Comparison of ENCODE assay signal across 7 mouse cellular contexts in genomic region chr2:148872860-148873259, GRCm38 (mm10). TPM values are rescaled to one million over a fixed set of nuclear protein-coding genes. Genes with fewer than 3 reads are reported as not detected.
DNase-seq lines count a peak whose midpoint lies in the region; ATAC-seq and TF ChIP-seq lines count a peak whose summit lies in the region.

No protein-coding gene starts in this region.

- H3K27ac ChIP-seq in bone marrow, adult 2 months (ENCODE audit: control insufficient read depth, insufficient read depth, low read depth, low read length, poor library complexity): no peak overlapping the region
- peak overlapping the region; percentile 95 for H3K27ac ChIP-seq in heart, embryonic 16.5 days (ENCODE audit: low read length)

- TF ChIP-seq POLR2A in bone marrow, adult 2 months (IDR thresholded peaks at IDR 0.05; ENCODE audit: borderline replicate concordance, control insufficient read depth, low read depth, low read length): no peak

- no peaks in the 10 kb centered on the region for H3K27me3 ChIP-seq in E14TG2a.4 (ENCODE audit: insufficient read depth, low read length)
- H3K27me3 ChIP-seq in heart, embryonic 16.5 days (ENCODE audit: control insufficient read depth, insufficient read depth, low read length): no peaks in the 10 kb centered on the region

- peak; percentile 28 for DNase-seq in lung, postnatal 14 days
- no peak for DNase-seq in c-Kit-positive CD71-positive TER-119-positive erythroid progenitor cells, embryonic 14.5 days (ENCODE audit: low spot score)

- H3K36me3 ChIP-seq in E14TG2a.4 (ENCODE audit: insufficient read depth, low read length): peaks cover 42% of the 10 kb centered on the region
- H3K36me3 ChIP-seq in heart, embryonic 16.5 days (ENCODE audit: control insufficient read depth, insufficient read depth): peaks cover 17% of the 10 kb centered on the region

- 77% methylated on average over 4 of the region's 4 CpGs for WGBS in bone marrow, adult 2 months
- WGBS in heart, embryonic 16.5 days: 31% methylated on average over 4 of the region's 4 CpGs

- no peaks in the 10 kb centered on the region for H3K9me3 ChIP-seq in E14TG2a.4 (ENCODE audit: low read length)
- H3K9me3 ChIP-seq in heart, embryonic 16.5 days (replicated peaks; ENCODE audit: control insufficient read depth, low read length): no peaks in the 10 kb centered on the region

- H3K4me2 ChIP-seq in heart, embryonic 16.5 days (ENCODE audit: low read depth, low read length): peak overlapping the region; percentile 89

- peak overlapping the region; percentile 96 for H3K4me3 ChIP-seq in E14TG2a.4 (replicated peaks; ENCODE audit: low read length)
- H3K4me3 ChIP-seq in bone marrow, adult 2 months (replicated peaks; ENCODE audit: control insufficient read depth, low read depth, low read length): peak overlapping the region; percentile 37
- H3K4me3 ChIP-seq in heart, embryonic 16.5 days (ENCODE audit: low read length): peak overlapping the region; percentile 90

- H3K9ac ChIP-seq in heart, embryonic 16.5 days (ENCODE audit: low read length): peak overlapping the region; percentile 92

- no peak for ATAC-seq in heart, embryonic 16.5 days (replicated peaks; ENCODE audit: extremely low read depth, insufficient read depth, low FRiP score)
- no peak for ATAC-seq in activated CD4-positive, CD25-positive, alpha-beta regulatory T cell, adult 4 months
- ATAC-seq in granulocyte monocyte progenitor cell, adult 5-6 weeks (replicated peaks; ENCODE audit: poor library complexity, severe bottlenecking): no peak

- TF ChIP-seq CTCF in E14TG2a.4 (conservative IDR thresholded peaks at IDR 0.05; ENCODE audit: low read length): no peak
- TF ChIP-seq CTCF in bone marrow, adult 2 months (IDR thresholded peaks at IDR 0.05; ENCODE audit: control insufficient read depth, insufficient read depth, low read length): no peak

- H3K4me1 ChIP-seq in E14TG2a.4 (replicated peaks; ENCODE audit: low read depth, low read length): peaks cover 49% of the 10 kb centered on the region
- H3K4me1 ChIP-seq in bone marrow, adult 2 months (ENCODE audit: control insufficient read depth, insufficient read depth, low read length): peaks cover 8% of the 10 kb centered on the region
- peaks cover 40% of the 10 kb centered on the region for H3K4me1 ChIP-seq in heart, embryonic 16.5 days (ENCODE audit: control insufficient read depth, insufficient read depth, low read length)

RNA-seq across cellular contexts. Expression of gene Cst3, which starts 2.6 kb away (rescaled TPM):
- polyA plus RNA-seq in bone marrow, adult 2 months (2011; ENCODE audit: insufficient read depth, insufficient read length, low replicate concordance, missing spikeins): 125 and 201 TPM in 2 replicates
- 721 and 724 TPM in 2 replicates for polyA plus RNA-seq in heart, embryonic 16.5 days (2015; fragmentation: Nextera tagmentation; extraction: Ambion mirVana)
- 100 to 1,000 TPM; 167 to 192 TPM for polyA plus RNA-seq in activated CD4-positive, CD25-positive, alpha-beta regulatory T cell, adult 4 months (2017; shearing (Covaris generic))
- total RNA-seq in granulocyte monocyte progenitor cell, adult 5-6 weeks (2014; fragmentation: Nextera tagmentation): 362 and 448 TPM in 2 replicates
- 432 and 469 TPM in 2 replicates for total RNA-seq in granulocyte monocyte progenitor cell, adult 5-6 weeks (2017)

RNA-seq across cellular contexts. Expression of gene 9230104L09Rik, which starts 8.0 kb away (rescaled TPM):
- not detected in 2 replicates for polyA plus RNA-seq in bone marrow, adult 2 months (2011; ENCODE audit: insufficient read depth, insufficient read length, low replicate concordance, missing spikeins)
- 0.38 and 0.71 TPM in 2 replicates for polyA plus RNA-seq in heart, embryonic 16.5 days (2015; fragmentation: Nextera tagmentation; extraction: Ambion mirVana)
- not detected for polyA plus RNA-seq in activated CD4-positive, CD25-positive, alpha-beta regulatory T cell, adult 4 months (2017; shearing (Covaris generic))
- total RNA-seq in granulocyte monocyte progenitor cell, adult 5-6 weeks (2014; fragmentation: Nextera tagmentation): not detected in 2 replicates
- total RNA-seq in granulocyte monocyte progenitor cell, adult 5-6 weeks (2017): not detected in 2 replicates

RNA-seq across cellular contexts. Expression of gene Cst9, which starts 37.9 kb away (rescaled TPM):
- polyA plus RNA-seq in bone marrow, adult 2 months (2011; ENCODE audit: insufficient read depth, insufficient read length, low replicate concordance, missing spikeins): not detected in 2 replicates
- polyA plus RNA-seq in heart, embryonic 16.5 days (2015; fragmentation: Nextera tagmentation; extraction: Ambion mirVana): 2.8 and 4.5 TPM in 2 replicates
- polyA plus RNA-seq in activated CD4-positive, CD25-positive, alpha-beta regulatory T cell, adult 4 months (2017; shearing (Covaris generic)): not detected
- total RNA-seq in granulocyte monocyte progenitor cell, adult 5-6 weeks (2014; fragmentation: Nextera tagmentation): not detected in 2 replicates
- total RNA-seq in granulocyte monocyte progenitor cell, adult 5-6 weeks (2017): not detected in 2 replicates

RNA-seq across cellular contexts. Expression of gene Cst13, which starts 53.0 kb away (rescaled TPM):
- not detected in 2 replicates for polyA plus RNA-seq in bone marrow, adult 2 months (2011; ENCODE audit: insufficient read depth, insufficient read length, low replicate concordance, missing spikeins)
- polyA plus RNA-seq in heart, embryonic 16.5 days (2015; fragmentation: Nextera tagmentation; extraction: Ambion mirVana): not detected in 2 replicates
- polyA plus RNA-seq in activated CD4-positive, CD25-positive, alpha-beta regulatory T cell, adult 4 months (2017; shearing (Covaris generic)): not detected
- total RNA-seq in granulocyte monocyte progenitor cell, adult 5-6 weeks (2014; fragmentation: Nextera tagmentation): not detected in 2 replicates
- total RNA-seq in granulocyte monocyte progenitor cell, adult 5-6 weeks (2017): not detected in 2 replicates

Comparison
In these comparisons a context has a peak if more than half of its experiments do, and no peak if none do; other contexts are left out.
1. H3K4me3 ChIP-seq: peak in every context shown above with its lines; median percentile 96 in E14TG2a.4; 90 in heart, embryonic 16.5 days; 37 in bone marrow, adult 2 months.